Mouse (Mus musculus) erythroblast, embryonic 14.5 days (primary cell): Measurements from ENCODE around the gene Mgl2.

Experiments
- GATA1 ChIP-seq: IDR thresholded peaks from 2 replicates; pipeline ENCODE4 v1.6.1; 2012; ENCODE audit warnings: low read length, inconsistent platforms, mixed read lengths
- TAL1 ChIP-seq: IDR thresholded peaks from 3 replicates; pipeline ENCODE4 v1.6.1; 2012; ENCODE audit warnings: low read length, inconsistent platforms, mixed read lengths

DNA sequence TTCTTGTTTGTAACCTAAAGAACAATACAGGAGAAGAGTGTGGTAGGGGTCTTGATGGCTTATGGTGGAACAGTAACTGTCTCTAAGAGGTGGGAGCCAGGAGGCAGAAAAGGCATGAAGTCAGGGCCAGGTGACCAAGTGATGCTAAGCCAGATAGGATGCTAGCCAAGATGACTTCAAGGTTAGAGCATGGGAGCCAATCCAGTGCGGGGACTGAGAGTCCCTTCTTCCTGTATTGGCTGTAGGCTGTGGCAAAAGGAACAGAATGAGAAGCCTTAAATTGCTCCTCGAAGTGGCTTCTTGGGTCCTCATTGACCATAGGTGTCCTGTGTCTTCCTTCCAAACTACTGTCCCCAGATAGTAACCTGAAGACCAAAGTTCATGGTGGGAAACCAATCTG lies 31.0 kb upstream of the Mgl2 start:
- TF ChIP-seq GATA1: no peak
- TF ChIP-seq TAL1: no peak
